Mouse (Mus musculus) brain, embryonic 14.5 days (tissue): ENCODE measurements at regions not wholly inside any gene's neighbourhood (a gene's known extent, or its start where the extent isn't known, plus 50 kb on each side); places are given as distances from the start of the nearest gene placed in this dataset.

Source experiments
- CTCF ChIP-seq: fragments of 200-500 bp; IDR thresholded peaks from 2 replicates; pipeline ENCODE4 v1.5.1; 2012; ENCODE audit warnings: inconsistent platforms, mild to moderate bottlenecking, moderate library complexity, borderline replicate concordance; ENCODE audit not compliant: insufficient read depth, insufficient read length; ENCODE audit errors: extremely low read depth
- POLR2A ChIP-seq: fragments of 200-500 bp; IDR thresholded peaks from 2 replicates; pipeline ENCODE4 v1.6.1; 2012; ENCODE audit warnings: mild to moderate bottlenecking, inconsistent platforms, borderline replicate concordance; ENCODE audit not compliant: poor library complexity, insufficient read depth, insufficient read length, severe bottlenecking; ENCODE audit errors: extremely low read depth

DNA sequence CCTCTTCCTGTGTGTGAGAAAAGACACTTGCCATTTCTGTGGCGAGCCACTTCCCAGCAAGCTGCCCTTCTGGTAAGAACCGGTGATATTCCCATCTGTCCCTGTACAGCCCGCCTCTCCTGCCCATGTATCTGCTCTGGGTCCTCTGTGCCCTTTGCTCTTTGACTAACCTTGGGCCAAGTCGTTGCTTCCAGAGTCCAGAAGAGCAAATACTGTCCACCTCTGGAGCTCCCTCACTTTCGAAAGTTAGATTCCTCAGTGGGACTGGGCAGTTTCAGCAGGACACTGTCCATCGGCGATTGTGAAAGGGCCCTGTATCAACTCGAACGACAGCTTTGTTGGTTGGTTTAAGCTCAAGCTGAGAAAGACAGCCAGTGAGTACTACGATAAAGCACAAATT lies 246.6 kb downstream of the Cdh26 start:
- TF ChIP-seq CTCF (no peak), POLR2A (no peak)
